Mouse (Mus musculus): Measurements from ENCODE around the gene P4hb. TPM values are rescaled to one million over a fixed set of nuclear protein-coding genes. Genes with fewer than 3 reads are reported as not detected.
"Not testable (repeated sequence)": the region's sequence is repeated elsewhere in the genome, so short reads cannot be mapped to it uniquely, and the experiment has no call there.

Gene P4hb
- total RNA-seq, 1 experiment from 2014 or later, result 407 TPM

DNA sequence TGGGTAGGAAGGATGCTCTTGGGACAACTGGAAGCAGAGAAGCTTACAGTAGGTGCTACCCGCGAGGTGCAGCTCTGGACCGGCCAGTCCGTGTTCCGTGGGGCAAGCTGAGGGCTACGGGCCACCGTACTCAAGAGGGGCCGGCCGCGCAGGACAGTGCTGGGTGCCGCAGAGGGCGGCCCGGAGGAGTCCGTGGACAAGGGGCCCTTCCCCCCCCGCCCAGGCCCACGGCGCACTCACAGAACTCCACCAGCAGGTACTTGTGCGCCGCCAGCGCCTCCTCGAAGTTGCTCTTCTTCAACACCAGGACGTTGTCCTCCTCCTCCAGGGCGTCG is 669 bp downstream of the P4hb start:
- DNase-seq, result no peak

DNA sequence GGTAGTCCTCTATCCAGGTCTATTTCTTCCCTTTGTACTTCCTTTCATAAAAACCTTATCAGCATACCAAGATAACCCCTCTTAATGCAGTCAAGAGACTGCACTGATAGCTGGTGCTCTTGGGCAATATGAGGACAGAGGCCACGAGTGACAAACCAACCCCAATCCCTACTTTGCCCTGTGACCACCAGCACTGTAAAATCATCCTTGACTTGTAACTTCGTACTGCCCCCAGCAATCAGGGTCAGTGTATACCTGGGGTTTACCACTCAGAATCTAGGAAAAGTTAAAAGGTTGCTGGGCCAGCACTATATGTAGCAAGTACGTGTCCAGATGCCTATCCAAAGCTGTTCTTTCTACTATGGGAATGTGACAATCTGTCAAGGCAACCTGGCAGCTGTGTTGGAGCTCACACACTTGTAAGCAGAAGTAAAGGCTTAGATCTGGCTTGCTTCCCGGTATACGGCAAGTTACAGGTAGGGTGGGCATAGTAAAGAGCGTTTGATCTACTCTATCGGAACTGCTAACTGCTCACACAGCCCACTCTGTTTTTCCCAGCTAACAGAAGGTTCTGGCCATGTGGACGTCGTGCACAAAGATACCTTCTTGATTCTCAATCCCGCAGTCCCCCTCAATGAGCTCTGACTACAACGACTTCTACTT is 1.2 kb downstream of the P4hb start:
- no peak for DNase-seq

DNA sequence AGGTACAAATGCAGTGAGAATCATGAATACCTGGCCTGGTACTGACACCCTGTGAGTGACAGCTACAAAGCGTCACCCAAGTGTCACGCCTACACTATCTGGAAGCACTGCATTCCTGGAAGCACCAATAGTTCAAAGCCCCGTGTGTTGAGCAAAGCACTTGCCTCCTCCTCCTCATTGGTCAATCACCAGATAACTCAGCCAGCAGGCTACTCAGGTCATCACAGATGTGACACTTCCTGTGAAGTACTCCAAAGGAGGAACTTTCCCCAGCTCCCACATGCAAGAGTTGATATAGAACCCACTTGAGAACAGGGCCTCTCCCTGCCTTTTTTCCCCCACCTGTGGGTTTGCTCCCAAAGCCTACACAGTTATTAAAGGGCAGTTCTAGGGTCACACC is 1.9 kb downstream of the P4hb start:
- no peak for DNase-seq

DNA sequence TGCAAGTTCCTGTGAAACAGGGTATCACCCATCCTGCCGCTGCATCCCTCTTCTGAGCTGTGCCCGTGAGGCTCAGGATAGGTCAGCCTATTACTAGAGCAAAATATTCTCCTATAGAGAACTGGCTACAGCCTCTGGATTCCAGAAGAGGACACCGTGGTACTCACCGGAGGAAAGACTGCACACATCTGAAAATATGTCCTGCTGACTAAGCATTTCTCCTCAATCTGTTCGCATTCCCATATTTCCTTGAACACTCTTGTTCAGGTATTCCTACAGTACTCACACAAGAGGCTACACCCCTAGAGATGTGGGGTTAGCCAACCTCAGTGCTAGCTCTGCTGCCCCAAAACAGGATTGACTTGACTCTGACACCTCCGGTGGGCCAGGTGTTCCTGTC is 4.7 kb downstream of the P4hb start:
- no peak for DNase-seq

DNA sequence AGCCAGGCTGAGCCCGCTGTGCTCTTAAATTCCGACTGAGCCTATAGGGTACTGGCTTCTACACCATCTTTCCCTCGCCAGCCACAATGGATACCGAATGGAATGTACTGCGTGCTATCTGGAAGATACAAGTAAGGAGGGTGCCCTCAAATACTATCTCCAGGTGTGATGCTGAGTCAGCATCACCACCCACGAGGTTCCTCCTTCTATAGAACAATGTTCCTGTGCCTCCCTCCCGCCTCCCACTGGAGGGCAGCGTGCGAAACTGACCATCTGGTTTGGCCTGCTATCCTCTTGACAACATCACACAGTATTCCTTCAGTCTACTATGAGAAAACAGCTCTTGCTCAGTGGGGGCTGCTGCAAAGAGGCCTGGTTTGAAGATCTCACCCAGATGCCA is 7.9 kb downstream of the P4hb start:
- DNase-seq, result no peak

DNA sequence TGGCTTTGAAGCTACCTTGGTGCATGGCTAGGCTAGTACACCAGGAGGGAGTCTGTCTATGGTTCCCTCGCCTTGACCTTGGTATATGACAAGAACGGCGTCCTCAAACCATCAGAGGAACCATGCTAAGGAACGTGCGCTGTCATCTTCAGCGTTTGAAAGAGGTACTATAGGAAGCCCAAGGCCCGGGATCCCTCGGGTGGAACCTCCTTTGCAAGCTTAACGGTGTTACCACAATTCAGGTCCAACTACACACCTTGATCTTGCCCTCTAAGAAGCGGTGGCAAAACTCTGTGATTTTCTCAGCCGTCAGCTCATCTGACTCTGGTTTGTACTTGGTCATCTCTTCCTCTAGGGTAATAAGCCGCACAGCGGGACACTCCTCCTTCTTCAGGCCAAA is 10.1 kb downstream of the P4hb start:
- no peak for DNase-seq

DNA sequence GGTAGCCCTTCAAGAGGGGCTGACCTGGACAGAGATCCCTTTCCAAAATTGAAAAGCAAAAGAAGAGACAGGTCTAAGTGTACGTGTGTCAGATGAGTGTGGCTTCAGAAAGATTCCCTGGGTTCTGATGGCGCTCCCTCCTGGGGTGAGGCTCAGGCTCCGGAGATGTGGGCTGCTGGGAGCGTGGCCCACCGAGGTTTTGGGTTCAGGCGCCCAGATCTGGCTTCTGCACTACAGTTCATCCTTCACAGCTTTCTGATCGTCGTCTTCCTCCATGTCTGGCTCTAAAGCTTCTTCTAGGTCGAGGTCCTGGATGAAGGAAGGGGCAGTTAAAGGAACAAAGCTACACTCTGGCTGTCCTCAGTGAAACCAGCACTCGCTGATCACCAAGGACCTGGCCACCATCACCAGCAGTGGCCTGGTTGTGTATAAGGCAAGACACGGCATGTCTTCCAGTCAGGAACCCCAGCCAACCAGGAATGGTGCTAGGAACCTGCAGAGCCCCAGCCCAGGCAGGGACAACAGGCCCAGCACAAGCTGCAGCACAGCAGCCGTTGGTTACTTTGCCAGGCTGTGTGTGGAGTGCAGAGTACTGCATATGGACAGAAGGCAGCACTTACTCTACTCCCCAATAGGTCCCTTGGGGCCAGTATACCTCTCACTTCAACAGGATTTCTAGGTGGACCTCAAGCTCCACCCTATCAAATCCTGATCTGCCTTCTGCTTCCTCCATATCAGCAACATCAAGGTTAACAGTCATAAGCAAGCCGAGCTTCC is 11.9 kb downstream of the P4hb start:
- DNase-seq, result no peak

DNA sequence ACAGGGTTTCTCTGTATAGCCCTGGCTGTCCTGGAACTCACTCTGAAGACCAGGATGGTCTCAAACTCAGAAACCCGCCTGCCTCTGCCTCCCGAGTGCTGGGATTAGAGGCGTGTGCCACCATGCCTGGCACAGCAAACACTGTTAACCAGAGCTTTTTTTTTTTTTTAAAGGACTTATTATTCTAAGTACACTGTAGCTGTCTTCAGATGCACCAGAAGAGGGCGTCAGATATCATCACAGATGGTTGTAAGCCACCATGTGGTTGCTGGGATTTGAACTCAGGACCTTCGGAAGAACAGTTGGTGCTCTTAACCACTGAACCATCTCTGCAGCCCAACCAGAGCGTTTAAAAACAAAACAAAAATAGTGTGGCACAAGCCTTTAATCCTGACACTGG is 14.2 kb downstream of the P4hb start:
- not testable (repeated sequence) for DNase-seq

DNA sequence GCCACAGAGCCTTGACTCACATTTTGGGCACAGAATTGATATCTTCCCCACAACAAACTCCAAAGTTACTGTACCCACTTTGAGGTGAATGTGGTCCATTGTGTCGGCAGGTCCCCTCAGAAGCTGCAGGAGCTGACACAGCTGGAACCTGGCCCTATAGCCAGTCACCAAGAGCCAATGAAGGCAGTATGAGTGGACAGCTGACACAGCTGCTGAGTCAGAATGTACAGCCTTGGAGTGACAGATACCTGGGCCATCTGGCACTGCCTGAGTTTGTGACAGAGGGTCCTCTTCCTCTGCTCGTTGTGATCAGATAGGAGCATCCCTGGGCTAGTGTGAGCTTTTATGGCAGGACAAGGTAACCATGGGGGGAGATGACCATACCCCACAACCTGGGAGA is 17.8 kb downstream of the P4hb start:
- DNase-seq, result peak; percentile 53

DNA sequence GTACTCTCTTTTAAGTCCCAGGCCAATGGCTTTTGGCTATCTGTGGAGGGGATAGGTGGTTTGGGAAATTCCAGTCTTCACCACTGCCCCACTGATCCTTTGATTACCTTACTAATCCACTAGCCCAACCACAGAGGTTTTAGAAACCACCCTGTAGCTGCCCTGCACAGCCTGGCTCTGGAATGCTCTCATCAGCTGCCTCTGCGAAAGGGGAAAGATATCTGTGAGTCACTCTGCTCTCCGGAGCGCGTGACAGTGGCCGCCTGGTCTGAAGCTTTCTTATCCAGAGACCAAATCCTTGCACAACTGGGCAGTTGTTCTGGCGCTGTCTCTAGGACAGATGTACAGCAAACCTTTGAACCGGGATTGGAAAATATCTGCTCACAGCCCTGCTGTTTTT is 18.2 kb downstream of the P4hb start:
- DNase-seq, result peak; percentile 57

DNA sequence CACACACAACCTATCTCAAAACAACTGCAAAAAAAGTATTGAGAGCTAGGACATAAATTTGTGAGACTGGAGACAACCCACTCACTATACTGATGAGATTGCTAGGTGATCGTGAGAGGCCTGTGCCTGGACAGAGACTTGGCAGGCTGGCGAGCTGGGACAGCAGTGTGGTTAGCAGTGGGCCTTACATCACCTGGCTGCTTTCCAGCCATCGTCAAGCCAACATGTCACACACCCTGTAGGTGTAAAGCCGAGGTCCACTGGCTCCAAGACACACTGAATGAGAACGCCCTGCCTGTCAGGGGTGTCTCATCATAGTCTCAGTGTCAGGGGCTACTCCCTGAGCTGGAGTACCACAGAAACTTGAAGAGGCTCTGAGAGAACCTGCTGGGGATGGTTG is 20.3 kb downstream of the P4hb start:
- no peak for DNase-seq

DNA sequence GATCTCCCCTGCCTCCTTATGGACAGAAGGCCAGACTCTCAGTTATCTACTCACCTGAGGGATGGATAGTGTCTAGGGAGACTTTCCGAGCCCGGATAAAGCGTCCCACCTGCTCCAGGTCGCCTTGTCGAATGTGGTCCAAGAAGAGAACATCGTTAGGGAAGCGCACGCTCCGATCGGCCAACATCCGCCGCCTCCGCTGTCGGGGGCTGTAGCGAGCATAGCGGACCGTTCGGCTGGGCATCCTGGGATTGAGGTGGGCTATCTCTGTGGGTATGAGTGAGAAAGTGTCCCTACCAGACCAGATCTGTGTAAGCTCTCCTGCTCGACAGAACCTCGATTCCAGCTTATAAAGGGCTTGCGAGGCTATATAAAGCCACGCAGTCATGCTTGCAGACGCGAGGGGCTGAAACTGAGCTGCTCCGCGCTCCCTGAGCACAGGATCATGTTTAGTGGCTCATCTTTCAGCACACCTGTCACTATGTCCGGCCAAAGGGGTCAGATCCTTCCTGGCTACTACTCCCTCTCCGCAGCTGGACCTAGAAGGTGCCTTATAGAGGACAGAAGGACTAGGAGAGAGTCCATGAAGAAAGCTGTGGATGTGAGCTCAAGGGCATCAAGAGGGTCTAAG is 22.1 kb downstream of the P4hb start, which contains the start of gene Ppp1r27:
Gene Ppp1r27 (minus strand): TSS at position 323 of the 631 bp plus-strand sequence.
- no peak for DNase-seq

DNA sequence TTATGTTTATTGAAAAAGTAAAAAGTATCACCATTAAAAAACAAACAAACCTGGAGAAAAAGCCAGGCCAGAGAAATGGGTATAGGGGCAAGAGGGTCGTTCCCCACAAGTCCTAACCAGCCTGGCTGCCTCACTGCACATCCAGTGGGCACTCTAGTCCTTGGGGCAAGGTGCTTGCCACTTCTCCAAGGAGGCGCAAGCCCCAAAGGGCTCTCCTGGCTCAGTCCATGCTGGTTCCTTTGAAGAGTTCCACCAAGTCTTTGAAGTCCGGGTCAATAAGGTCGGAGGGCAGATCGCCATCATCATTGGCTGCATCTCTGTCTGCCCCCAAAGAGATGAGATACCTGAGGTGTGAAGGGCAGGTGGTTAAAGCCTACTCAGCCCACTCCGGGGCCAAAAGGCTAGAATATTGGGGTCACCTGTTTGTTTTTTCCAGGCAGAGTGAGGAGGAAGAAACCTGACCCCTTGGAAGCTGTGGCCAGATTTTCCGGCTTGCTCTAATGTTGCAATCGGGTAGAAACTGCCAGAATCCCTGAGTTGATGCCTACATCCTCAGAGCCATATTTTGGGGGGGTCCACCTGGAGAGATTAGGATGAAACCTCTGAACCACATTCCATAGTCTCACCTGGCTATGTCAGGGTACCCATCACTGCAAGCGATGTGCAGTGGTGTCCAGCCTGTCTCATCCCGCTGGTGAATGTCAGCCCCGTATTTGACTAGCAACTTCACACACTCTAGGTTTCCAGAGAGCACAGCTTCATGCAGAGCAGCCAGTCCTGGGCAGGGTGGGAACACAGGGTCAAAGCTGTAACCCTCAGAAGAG is 22.9 kb downstream of the P4hb start:
- no peak for DNase-seq

DNA sequence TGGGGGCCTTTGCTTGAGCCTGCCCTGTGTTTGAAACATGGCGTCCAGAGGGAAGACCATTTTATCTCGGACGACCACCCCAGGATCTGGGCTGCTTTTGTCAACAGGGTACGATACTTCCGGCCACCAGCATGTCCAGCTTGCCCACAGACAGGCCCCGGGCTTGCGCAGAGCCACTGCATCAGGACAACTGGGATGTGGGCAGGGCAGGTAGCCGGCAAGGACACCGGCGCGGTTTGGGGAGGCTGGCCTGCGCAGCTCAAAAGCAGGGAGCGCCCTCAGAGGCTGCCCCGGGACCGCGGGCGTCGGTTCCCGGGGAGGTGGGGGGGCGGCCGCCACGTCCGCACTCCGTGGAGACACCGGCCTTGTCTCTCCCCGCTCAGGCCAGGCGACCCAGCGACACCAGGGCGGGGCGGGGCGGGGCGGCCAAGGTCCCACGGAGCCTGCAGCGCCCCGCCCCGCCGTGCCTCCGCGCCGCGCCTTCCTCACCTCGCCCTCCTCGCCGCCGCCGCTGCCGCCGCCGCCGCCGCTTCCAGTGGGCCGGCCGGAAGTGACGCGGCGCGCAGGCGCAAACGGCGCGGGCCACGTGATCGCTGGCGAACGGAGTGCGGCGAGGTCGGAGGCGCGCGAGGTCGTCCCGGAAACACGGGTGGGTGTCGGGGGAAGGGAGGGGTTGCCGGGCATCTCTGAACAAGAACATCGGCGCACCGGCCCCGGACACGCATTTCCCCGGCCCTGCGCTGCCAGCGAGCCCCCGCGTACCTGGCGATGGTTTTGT is 23.7 kb downstream of the P4hb start, which contains the start of gene Mcrip1:
Gene Mcrip1 (minus strand): TSS at position 560 of the 778 bp plus-strand sequence.
- DNase-seq, result peak; percentile 97

DNA sequence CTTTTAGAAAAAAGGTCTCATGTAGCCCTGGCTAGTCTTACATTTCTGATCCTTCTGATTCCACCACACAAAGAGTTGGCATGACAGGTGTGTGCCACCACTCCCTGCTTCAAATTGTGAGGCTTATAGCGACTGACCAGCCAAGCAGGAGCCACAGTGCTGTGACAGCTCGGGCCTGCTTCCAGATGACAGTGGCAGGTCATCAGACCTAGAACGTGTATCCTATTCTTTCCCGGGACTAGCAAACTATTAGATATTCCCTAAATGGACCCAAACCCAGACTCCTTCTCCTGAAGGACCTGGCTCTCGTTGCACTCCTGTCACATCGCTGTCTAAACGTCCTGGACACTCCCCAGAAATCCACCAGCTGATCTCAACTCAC is 24.3 kb downstream of the P4hb start:
- no peak for DNase-seq

DNA sequence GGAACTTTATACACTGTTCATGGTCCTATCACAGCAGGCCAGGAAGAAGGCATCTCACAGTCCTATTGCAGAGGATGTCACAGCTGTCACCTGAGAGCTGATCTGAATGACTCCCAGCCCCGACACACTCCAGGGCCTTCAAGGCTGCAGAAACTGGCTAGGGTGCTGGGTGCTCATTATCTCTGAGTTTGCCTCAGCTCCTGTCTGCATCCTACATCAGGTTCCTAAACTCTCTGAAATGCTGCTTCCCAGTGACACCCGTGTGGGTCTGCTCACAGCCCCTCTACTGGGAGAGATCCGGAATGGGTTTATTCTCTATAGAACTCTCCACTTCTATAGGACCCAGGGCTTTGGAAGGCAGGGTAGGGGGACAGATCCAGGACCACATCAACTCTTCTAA is 24.8 kb downstream of the P4hb start:
- no peak for DNase-seq

DNA sequence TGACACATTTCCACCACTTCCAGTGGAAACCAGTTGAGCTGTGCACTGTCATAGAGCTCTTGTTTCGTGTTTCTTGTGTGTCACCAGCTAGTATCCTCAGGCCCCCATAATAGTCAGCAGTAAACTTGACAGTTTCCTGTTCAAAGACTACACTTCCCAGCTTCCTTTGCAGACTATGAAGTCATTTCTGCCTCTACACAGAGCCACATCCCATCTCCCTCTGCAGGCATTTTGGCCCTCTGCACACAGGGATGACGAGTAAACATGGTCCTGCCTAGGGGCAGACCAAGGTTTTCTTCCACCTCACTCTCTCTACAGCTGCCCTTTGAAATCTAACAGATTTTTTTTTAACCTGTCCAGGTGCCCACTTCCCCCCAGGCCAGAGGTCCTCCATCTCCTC is 25.6 kb downstream of the P4hb start:
- no peak for DNase-seq

DNA sequence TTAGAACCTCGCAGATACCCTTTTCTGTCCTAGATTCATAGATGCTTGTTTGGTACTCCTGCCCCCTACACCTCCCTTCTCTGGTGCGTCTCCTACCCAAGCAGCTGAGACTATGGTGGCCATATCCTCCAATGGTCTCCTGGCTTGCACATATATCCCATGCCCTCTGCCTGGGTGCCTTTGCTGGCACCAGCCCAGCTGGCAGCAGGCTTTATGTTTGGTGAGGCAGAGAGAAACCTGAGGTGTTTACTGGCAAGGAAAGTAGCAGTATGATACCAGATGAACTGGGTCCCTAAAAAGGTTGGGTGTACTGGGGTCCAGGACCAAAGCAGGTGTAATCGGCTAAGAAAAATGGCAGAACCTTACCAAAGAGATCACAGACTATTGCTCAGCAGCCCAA is 27.1 kb downstream of the P4hb start:
- no peak for DNase-seq

DNA sequence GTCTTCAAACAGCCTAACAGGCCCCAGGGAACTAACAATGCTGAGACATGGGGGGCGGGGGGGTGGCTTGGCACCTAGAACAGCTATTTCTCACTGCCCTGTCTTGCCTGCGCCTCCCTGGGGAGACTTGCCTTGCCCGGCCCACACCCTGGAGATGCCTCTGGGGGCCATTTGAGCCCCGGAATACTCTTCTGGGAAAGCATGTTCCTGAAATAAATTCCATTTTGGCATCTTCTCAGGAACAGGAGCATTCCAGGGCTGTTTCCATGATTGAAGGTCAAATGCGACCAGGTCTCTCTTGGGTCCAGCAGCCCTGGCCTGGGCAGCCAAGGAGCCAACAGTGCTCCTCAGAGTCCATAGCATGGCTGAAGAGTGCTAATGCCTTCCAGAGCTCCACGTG is 30.7 kb downstream of the P4hb start:
- DNase-seq, result no peak

DNA sequence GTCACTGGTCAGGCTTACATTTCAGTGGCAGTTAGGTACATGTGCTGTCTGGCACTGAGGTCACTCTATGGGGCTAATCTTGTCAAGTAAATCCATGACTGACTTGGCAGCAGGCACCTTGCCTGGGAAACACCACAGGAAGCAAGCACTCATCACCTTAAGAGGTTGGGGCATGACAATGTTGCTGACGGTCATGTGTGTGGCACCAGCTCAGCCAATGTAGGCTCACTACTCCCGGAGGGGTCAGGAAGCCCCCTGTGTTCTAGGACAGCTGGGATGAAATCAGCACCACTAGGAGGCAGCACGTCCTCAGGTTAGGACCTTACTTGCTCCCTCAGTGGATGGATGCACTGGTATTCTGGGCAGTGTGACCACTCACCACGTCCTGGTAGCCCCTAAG is 31.1 kb downstream of the P4hb start:
- DNase-seq, result peak; percentile 28

DNA sequence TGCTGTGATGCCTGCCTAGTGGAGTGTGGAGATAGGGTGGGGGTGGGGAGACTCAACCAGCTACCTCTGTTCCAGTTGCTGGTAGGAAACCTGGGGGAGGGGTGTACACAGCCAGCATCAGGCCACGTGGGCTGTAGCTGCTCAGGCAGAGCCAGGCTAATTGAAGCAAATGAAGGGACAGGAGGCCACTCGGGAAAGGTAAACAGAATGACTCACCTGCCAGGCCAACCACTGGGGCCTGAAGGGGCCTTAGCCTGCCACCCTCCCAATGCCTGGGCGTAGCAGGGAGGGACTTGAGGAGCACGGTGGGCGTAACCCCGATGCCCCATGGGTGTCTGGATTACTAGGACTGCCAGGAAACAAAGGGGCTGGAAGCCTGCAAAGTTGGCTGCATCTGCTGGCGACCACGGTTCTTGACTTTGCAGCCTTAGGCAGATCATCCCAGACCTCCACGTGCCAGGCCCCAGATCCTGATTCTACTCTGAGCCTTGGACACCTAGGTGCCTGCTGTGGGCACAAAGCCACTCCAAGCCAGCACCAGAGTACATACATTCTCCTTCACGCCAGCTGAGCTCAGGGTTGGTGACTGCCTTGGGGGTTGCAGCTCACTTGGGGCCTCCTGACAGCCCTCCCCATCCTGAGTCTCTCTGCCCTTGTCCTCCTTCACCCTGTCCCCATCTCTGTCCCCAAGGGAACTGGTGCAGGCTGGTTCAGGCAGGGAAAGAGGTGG is 33.6 kb downstream of the P4hb start:
- no peak for DNase-seq

Measured in adrenal gland, postnatal 25 days (tissue).